Mouse (Mus musculus) spleen, adult 2 months (tissue): ENCODE data around the gene Lsg1. TPM values are rescaled to one million over a fixed set of nuclear protein-coding genes. Genes with fewer than 3 reads are reported as not detected.

Experiments
- DNase-seq, 2 experiments: peaks; one replicate each; pipeline versions ENCODE4 v3.0.0 to v3.0.0-alpha.2; 2012 to 2021; ENCODE audit warnings: low spot score in 2 of 2, low read depth in 1 of 2
- H3K27ac ChIP-seq: fragments of 200-500 bp; 2 replicates; pipeline ENCODE4 v1.5.1; 2012; ENCODE audit warnings: low read length, inconsistent platforms; ENCODE audit not compliant: insufficient read depth
- H3K27me3 ChIP-seq: fragments of 200-500 bp; 2 replicates; pipeline ENCODE4 v1.6.1; 2012; ENCODE audit warnings: mild to moderate bottlenecking, moderate library complexity, low read length, inconsistent platforms; ENCODE audit not compliant: control insufficient read depth, insufficient read depth
- H3K36me3 ChIP-seq: fragments of 200-500 bp; 2 replicates; pipeline ENCODE4 v1.6.1; 2012; ENCODE audit warnings: mild to moderate bottlenecking, low read length, inconsistent platforms; ENCODE audit not compliant: control insufficient read depth, insufficient read depth
- H3K4me1 ChIP-seq: fragments of 200-500 bp; 2 replicates; pipeline ENCODE4 v1.6.1; 2011; ENCODE audit warnings: inconsistent platforms; ENCODE audit not compliant: control insufficient read depth, insufficient read depth, insufficient read length
- H3K4me3 ChIP-seq: fragments of 200-500 bp; 2 replicates; pipeline ENCODE4 v1.5.1; 2011; ENCODE audit warnings: mild to moderate bottlenecking, inconsistent platforms; ENCODE audit not compliant: insufficient read depth, insufficient read length; ENCODE audit errors: extremely low read depth
- CTCF ChIP-seq: fragments of 200-500 bp; IDR thresholded peaks from 2 replicates; pipeline ENCODE4 v1.5.1; 2011; ENCODE audit warnings: mild to moderate bottlenecking, inconsistent platforms; ENCODE audit not compliant: insufficient read depth, insufficient read length, insufficient replicate concordance; ENCODE audit errors: extremely low read depth
- POLR2A ChIP-seq: fragments of 200-500 bp; IDR thresholded peaks from 2 replicates; pipeline ENCODE4 v1.6.1; 2011; ENCODE audit warnings: low read depth, low read length, inconsistent platforms
- whole genome bisulfite sequencing: fragments of 180-500 bp; shearing (Covaris S2); methylation state at CpG from one replicate; pipeline ENCODE4 v1.1.7; 2018; 5-methylcytosine and 5-hydroxymethylcytosine counted together
- polyA plus RNA-seq: library from polyadenylated mRNA; depleted of rRNA; stranded (reverse); fragments of >200 nt; gene quantifications from 2 replicates; pipeline ENCODE4 v1.2.3, GENCODE M21; 2012

Gene Lsg1
- polyA plus RNA-seq, 1 experiment, result 9.6 TPM

- peaks cover 4% of the 10 kb centered on the region for H3K4me1 ChIP-seq
- no peak for TF ChIP-seq CTCF
- TF ChIP-seq POLR2A, result no peak
- peak in 1 of 2 experiments; percentile 9 for DNase-seq
- H3K27me3 ChIP-seq, result peaks cover 7% of the 10 kb centered on the region
- no peaks in the 10 kb centered on the region; the same call in 1 of the 2 replicates for H3K36me3 ChIP-seq
- no peak overlapping the region for H3K27ac ChIP-seq
- 39% methylated on average over 11 of the region's 11 CpGs for WGBS
- no peak overlapping the region for H3K4me3 ChIP-seq
Observed at GRCm38 (mm10) chr16:30552621-30553338, 34.6 kb downstream of the Lsg1 start.

- 9% methylated on average over 14 of the region's 14 CpGs for WGBS
- no peak for DNase-seq
- TF ChIP-seq CTCF (no peak), POLR2A (no peak)
- Histone ChIP-seq H3K4me3 (peak within 1 kb of the TSS; percentile 69), H3K4me1 (peaks cover 4% of the 10 kb centered on the region), H3K27me3 (peaks cover 7% of the 10 kb centered on the region), H3K36me3 (no peaks in the 10 kb centered on the region), H3K27ac (no peak within 1 kb of the TSS)
Observed at GRCm38 (mm10) chr16:30550748-30551192, 36.6 kb downstream of the Lsg1 start, which contains the start of gene Tmem44. Gene Tmem44 (minus strand): TSS chr16:30550842.

GRCm38 (mm10) chr16:30549966-30550747 is 37.2 kb downstream of the Lsg1 start:
- DNase-seq, result peak; percentile 32 to 59
- H3K27me3 ChIP-seq, result peaks cover 7% of the 10 kb centered on the region
- H3K4me3 ChIP-seq, result peak overlapping the region; percentile 69
- peaks cover 4% of the 10 kb centered on the region for H3K4me1 ChIP-seq
- no peak overlapping the region for H3K27ac ChIP-seq
- TF ChIP-seq POLR2A, result no peak
- peak; percentile 82 for TF ChIP-seq CTCF
- H3K36me3 ChIP-seq, result no peaks in the 10 kb centered on the region
- WGBS, result under 1% methylated on average over 63 of the region's 63 CpGs

GRCm38 (mm10) chr16:30549516-30549915 is 37.9 kb downstream of the Lsg1 start:
- no peak for TF ChIP-seq POLR2A
- no peak for TF ChIP-seq CTCF
- H3K27ac ChIP-seq, result no peak overlapping the region
- no peak overlapping the region for H3K4me3 ChIP-seq
- DNase-seq, result no peak
- H3K4me1 ChIP-seq, result peaks cover 4% of the 10 kb centered on the region
- peaks cover 7% of the 10 kb centered on the region for H3K27me3 ChIP-seq
- WGBS, result 85% methylated on average over 7 of the region's 7 CpGs
- H3K36me3 ChIP-seq, result no peaks in the 10 kb centered on the region

- DNase-seq, result no peak
- peaks cover 7% of the 10 kb centered on the region for H3K27me3 ChIP-seq
- 93% methylated on average over 5 of the region's 5 CpGs for WGBS
- H3K4me1 ChIP-seq, result peaks cover 4% of the 10 kb centered on the region
- no peaks in the 10 kb centered on the region for H3K36me3 ChIP-seq
- no peak overlapping the region for H3K4me3 ChIP-seq
- no peak overlapping the region for H3K27ac ChIP-seq
- TF ChIP-seq POLR2A (no peak), CTCF (no peak)
Observed at GRCm38 (mm10) chr16:30548291-30548690, 39.1 kb downstream of the Lsg1 start.

GRCm38 (mm10) chr16:30544693-30545092 is 42.7 kb downstream of the Lsg1 start:
- 79% methylated on average over 4 of the region's 4 CpGs for WGBS
- H3K27me3 ChIP-seq, result peaks cover 1% of the 10 kb centered on the region; the same call in 1 of the 2 replicates
- H3K4me1 ChIP-seq, result no peaks in the 10 kb centered on the region
- H3K27ac ChIP-seq, result no peak overlapping the region
- no peak for TF ChIP-seq CTCF
- no peak for TF ChIP-seq POLR2A
- no peaks in the 10 kb centered on the region for H3K36me3 ChIP-seq
- DNase-seq, result no peak
- H3K4me3 ChIP-seq, result no peak overlapping the region
